Mouse (Mus musculus): ENCODE data around the gene Lingo1.

DNA sequence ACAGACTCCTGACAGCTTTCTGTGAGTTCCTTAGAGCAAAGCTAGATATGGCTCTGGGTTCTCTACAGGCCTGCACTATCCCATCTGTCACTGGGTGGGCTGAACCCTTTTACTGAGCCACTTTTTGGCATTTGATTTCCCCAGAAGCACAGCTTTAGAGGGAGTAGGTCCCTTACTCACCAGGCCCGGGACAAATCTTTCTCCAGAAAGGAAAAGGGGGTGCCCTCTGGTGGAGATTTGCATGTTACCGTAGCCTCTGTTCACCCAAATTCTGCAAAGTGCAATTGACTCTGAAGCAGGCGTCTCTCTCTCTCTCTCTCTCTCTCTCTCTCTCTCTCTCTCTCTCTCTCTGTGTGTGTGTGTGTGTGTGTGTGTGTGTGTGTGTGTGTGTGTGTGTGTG is 28.6 kb upstream of the Lingo1 start:
- TF ChIP-seq TAL1 (IDR thresholded peaks at IDR 0.05; ENCODE audit: low read length) (no peak), GATA1 (IDR thresholded peaks at IDR 0.05; ENCODE audit: low read length) (no peak)

All from erythroblast, embryonic 14.5 days (primary cell).